Mouse (Mus musculus): Measurements from ENCODE around the gene Trip11. TPM values are rescaled to one million over a fixed set of nuclear protein-coding genes. Genes with fewer than 3 reads are reported as not detected.

Gene Trip11
- total RNA-seq, 2 experiments from 2014 or later, result 11.3 to 12.8 TPM

- no peak for ATAC-seq (replicated peaks; ENCODE audit: low FRiP score, poor library complexity, severe bottlenecking)
Observed at GRCm38 (mm10) chr12:101899671-101900245, 13.3 kb downstream of the Trip11 start.

- no peak for ATAC-seq (replicated peaks; ENCODE audit: low FRiP score, poor library complexity, severe bottlenecking)
Observed at GRCm38 (mm10) chr12:101898966-101899365, 14.1 kb downstream of the Trip11 start.

DNA sequence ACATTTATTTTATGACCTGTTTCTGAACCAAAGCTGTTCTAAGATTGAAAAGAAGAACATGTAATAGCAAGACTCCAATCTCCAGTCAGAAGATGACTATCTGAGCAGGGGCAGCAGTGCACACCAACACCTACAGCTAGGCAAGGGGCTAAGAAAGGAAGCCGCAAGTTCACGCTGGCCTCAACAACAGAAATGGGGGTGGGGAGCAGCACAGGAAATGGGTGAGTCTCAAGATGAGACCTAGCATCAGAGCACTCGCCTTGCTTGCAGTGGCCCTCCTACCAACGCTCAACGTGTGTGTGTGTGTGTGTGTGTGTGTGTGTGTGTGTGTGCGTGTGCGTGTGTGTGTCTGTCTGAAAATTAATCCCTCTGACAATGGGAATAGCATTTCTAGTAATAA lies 16.0 kb downstream of the Trip11 start:
- ATAC-seq (replicated peaks; ENCODE audit: low FRiP score, poor library complexity, severe bottlenecking), result no peak

GRCm38 (mm10) chr12:101893296-101893695 lies 19.8 kb downstream of the Trip11 start:
- no peak for ATAC-seq (replicated peaks; ENCODE audit: low FRiP score, poor library complexity, severe bottlenecking)

- ATAC-seq (replicated peaks; ENCODE audit: low FRiP score, poor library complexity, severe bottlenecking), result no peak
Observed at GRCm38 (mm10) chr12:101892832-101893231, 20.2 kb downstream of the Trip11 start.

DNA sequence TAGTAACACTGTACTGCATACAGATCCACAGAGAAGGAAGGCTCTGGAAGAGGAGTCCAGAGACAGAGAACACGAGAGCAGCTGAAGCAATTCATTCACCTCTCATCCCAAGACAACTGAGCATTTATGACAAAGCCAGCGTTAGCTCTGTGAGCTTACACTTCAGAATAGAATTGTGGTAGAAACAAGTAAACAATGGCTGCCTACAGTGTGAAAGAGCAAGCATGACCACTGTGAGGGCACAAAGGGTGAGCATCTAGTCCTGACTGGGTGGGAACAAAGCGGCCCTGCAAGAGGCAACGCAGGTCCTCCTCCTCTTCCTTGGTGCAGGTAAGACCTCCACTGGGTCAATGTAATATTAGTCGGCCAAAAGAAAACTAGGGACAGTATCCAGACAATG lies 22.0 kb downstream of the Trip11 start:
- no peak for ATAC-seq (replicated peaks; ENCODE audit: low FRiP score, poor library complexity, severe bottlenecking)

DNA sequence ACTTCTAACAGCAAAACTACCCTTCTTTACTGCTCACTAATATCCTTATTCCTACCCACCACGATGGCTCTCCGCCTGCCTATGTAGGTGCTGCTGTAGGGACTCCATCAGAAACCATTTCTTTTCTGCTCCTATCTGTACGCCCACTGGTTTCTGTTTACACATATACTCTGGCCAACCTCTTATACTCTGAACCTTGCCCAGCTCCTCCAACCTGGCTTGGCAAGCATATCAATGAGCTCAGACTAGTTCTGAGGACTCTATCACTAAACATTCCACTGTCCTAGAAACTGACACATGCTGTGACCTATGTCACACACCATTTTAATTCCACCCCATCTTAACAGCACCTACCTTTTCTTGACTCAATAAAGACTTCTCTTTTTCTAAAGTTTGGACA lies 23.7 kb downstream of the Trip11 start:
- ATAC-seq (replicated peaks; ENCODE audit: low FRiP score, poor library complexity, severe bottlenecking), result no peak

- ATAC-seq (replicated peaks; ENCODE audit: low FRiP score, poor library complexity, severe bottlenecking), result no peak
Observed at GRCm38 (mm10) chr12:101888312-101888711, 24.8 kb downstream of the Trip11 start.

DNA sequence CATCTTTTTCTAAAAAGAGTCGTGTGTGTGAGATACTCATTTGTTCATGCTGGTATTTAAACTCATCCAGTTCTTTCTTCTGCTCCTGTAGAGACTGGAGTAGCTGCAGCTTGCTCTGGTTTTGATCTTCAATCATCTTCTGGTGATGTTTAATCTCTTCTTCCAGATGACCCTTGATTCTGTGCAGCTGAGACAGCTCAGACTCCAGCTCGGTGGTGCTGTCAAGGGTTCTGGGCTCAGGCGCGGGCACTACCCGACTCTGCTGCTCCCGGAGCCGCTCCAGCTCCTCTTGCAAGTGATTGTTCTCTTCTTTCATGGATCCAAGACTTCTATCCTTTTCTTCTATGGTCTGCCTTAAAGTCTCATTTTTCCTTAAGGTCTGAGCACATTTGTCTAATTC lies 28.1 kb downstream of the Trip11 start:
- ATAC-seq (replicated peaks; ENCODE audit: low FRiP score, poor library complexity, severe bottlenecking), result no peak

- ATAC-seq (replicated peaks; ENCODE audit: low FRiP score, poor library complexity, severe bottlenecking), result no peak
Observed at GRCm38 (mm10) chr12:101876374-101876773, 36.7 kb downstream of the Trip11 start.

GRCm38 (mm10) chr12:101875107-101875506 lies 38.0 kb downstream of the Trip11 start:
- no peak; the same call in 1 of the 2 replicates for ATAC-seq (replicated peaks; ENCODE audit: low FRiP score, poor library complexity, severe bottlenecking)

DNA sequence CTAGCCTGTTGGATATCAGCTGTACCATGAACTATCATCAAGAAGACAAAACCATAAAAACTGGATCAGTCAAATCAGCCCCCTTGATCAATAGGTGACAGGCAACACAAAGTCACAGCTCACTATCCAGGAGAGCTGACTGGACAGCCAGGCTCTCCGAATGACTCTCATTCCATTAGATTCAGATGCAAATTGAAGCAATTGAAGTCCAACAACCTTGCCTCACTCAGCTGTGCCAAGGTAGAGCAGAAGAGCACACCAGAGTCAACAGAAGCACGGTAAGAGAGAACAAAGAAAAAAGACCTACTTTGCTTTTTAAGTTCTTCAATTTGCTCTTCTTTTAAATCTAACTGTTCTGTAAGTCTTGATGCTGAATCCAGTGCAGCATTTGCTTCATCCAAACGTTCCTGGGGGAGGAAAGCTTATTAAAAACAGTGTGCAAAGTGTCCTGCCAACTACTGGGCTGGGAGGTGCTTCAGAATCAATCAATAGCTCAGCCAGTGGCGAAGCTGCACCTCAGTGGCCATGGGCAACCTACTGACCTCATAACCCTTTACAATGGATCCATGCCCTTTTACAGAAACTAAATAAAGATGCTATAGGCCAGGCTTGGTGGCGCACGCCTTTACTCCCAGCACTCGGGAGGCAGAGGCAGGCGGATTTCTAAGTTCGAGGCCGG lies 50.6 kb downstream of the Trip11 start:
- ATAC-seq (replicated peaks; ENCODE audit: low FRiP score, poor library complexity, severe bottlenecking), result no peak

DNA sequence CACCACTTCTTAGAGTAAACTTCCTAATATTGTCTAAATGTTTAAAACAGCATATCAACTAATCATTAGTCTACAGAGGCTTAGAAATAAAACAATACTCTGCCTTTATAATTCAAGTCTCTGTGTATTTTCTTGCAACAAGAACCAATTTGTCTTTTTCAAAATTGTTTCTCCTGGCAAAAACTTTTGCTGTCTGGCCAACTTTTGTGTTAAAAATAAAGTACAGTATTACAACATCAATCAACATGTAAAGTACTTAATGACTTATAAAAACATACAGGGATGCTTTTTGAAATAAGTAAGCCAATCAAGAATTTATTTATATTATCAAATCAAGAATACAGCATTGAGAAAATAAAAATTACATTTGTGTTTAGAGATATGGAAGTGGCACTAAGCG lies 52.8 kb downstream of the Trip11 start:
- ATAC-seq (replicated peaks; ENCODE audit: low FRiP score, poor library complexity, severe bottlenecking), result no peak

- no peak for ATAC-seq (replicated peaks; ENCODE audit: low FRiP score, poor library complexity, severe bottlenecking)
Observed at GRCm38 (mm10) chr12:101858011-101858410, 55.1 kb downstream of the Trip11 start.

DNA sequence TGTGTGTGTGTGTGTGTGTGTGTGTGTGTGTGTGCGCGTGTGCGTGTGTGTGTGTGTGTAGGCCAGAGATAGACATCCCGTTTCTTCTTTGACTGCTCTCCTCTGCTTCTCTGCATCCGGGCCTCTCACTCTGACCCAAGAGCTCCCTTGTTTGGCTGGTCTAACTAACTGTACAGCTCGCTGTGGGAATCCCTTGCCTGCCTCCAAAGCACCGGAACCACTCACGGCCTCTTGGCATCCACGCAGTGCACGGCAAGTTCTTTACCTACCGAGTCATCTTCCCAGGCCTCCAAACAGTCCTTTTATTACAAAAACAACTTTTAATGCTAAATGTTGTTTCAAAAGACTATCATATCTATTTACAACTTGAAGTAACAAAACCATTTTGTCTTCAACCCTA lies 58.7 kb downstream of the Trip11 start:
- ATAC-seq (replicated peaks; ENCODE audit: low FRiP score, poor library complexity, severe bottlenecking), result no peak

DNA sequence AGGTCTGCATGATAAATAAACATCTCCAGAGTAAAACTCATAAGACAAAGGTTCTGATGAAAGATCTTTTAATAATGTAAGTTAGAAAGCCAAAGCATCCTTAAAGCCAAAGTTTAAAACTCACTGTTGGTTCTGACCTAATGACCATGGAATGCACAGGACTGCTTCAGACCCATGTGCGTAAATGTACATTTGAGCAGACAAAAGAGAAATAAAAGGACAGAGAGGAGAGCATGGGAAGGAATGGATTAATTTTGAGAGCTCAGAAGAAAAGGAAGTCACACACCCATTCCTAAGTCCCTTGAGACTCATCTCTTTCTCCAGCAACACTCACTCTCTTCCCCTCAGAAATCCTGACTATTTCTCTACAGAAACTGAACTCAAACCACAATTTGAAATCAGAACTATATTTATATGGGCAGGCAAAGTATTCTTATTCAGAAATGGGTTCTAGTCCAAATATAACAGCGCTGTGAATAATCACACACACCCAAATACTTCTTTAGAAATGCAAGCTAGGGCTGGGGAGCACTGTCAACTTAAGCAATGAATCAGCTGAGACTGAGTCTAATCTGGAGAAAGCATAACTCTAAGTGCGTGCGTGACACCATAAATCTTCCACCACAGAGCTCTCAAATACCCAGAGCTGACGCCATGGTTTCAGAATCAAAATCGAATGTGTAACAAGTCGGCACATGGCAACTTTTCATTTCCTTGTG lies 61.1 kb downstream of the Trip11 start:
- no peak for ATAC-seq (replicated peaks; ENCODE audit: low FRiP score, poor library complexity, severe bottlenecking)

DNA sequence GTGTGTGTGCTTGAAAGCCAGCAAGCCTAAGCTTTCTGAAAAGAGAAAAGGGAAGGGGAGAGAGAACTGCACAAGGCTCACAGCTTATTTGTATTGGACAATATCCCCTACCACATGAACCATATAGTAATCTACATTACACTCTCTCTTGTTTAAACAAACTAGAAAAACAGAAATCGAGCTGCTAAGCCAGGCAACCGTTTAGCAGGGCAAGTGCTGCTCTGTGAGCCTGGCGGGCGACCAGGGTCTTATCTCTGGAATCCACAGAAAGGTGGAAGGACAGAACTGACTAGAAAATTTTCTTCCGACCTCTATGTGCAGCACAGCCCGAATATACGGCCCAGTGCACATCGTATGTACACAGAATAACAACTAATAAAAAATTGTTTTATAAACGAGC lies 61.8 kb downstream of the Trip11 start:
- ATAC-seq (replicated peaks; ENCODE audit: low FRiP score, poor library complexity, severe bottlenecking), result no peak

- no peak for ATAC-seq (replicated peaks; ENCODE audit: low FRiP score, poor library complexity, severe bottlenecking)
Observed at GRCm38 (mm10) chr12:101836546-101837274, 76.4 kb downstream of the Trip11 start.

DNA sequence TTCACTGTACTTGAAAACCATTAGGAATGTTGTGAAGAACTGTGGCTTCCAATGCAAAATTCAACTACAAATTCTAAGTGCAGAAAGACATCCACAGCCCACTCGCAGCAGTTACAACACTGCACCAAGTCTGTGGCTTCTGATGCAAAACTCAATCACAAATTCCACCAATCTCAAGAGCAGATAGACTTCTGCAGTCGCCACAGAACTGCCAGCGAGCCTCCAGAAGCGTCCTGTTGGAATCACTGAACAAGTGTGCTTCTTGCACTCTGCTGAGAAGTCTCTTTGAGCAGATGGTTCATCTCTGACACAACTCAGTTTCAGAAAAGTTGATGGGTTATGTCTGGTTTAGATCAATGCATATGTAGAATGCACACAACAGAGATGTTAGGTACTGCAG lies 78.4 kb downstream of the Trip11 start:
- no peak for ATAC-seq (replicated peaks; ENCODE audit: low FRiP score, poor library complexity, severe bottlenecking)

DNA sequence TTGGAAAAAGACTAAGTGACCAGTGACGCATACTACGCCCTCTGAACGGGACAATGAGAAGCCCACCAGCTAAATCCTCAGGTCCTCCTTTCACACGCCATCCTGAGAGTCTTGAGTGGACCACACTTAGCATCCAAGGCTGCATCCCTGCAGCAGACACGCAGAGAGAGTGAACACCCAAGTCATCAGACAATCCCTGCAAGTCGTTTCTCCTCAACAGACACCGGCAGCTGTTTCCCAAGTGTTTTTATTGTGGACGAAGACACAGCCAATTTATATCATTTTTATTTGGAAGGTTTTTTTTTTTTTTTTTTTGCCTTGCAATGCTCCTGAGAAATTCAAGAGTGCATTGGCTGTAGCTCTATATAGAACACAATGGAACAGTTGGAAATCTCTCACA lies 79.3 kb downstream of the Trip11 start:
- ATAC-seq (replicated peaks; ENCODE audit: low FRiP score, poor library complexity, severe bottlenecking), result no peak

DNA sequence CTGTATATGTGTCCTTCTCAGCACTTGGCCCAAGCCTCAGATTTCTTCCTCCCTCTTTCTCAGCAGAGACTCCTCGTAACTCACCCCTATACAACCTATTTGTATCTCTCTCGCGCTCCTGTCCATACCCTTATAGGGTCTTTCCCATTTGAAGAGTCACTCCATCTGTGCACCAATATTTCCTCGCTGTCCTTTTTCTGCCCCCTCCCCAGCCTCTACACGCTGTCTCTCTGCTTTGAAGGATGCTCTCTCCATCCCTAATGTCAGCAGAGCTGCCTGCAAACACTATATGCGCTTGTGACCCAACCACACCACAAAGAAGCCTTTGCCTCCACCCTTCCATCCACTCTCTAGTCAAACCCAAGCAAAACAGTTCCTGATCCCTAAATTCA lies 80.0 kb downstream of the Trip11 start:
- no peak for ATAC-seq (replicated peaks; ENCODE audit: low FRiP score, poor library complexity, severe bottlenecking)

Measured in erythroblast, adult 5-6 weeks (primary cell).